Mouse (Mus musculus) ES-E14 (cell line): ENCODE measurements around the gene Hnrnpa0.

ENCODE experiments used
- CHD2 ChIP-seq: IDR thresholded peaks from 2 replicates; pipeline ENCODE4 v1.6.1; 2014; ENCODE audit warnings: mild to moderate bottlenecking, low read depth, low read length, inconsistent platforms
- HCFC1 ChIP-seq: IDR thresholded peaks from 2 replicates; pipeline ENCODE4 v1.6.1; 2012; ENCODE audit warnings: low read length, inconsistent platforms, borderline replicate concordance; ENCODE audit not compliant: insufficient read depth
- MAFK ChIP-seq: IDR thresholded peaks from 2 replicates; pipeline ENCODE4 v1.6.1; 2014; ENCODE audit warnings: mild to moderate bottlenecking, low read depth, low read length, inconsistent platforms; ENCODE audit not compliant: insufficient read depth
- ZC3H11A ChIP-seq: IDR thresholded peaks from 2 replicates; pipeline ENCODE4 v1.6.1; 2012; ENCODE audit warnings: low read depth, mild to moderate bottlenecking, inconsistent platforms, low read length, borderline replicate concordance
- ZNF384 ChIP-seq: IDR thresholded peaks from 2 replicates; pipeline ENCODE4 v1.6.1; 2012; ENCODE audit warnings: low read depth, low read length, inconsistent platforms

DNA sequence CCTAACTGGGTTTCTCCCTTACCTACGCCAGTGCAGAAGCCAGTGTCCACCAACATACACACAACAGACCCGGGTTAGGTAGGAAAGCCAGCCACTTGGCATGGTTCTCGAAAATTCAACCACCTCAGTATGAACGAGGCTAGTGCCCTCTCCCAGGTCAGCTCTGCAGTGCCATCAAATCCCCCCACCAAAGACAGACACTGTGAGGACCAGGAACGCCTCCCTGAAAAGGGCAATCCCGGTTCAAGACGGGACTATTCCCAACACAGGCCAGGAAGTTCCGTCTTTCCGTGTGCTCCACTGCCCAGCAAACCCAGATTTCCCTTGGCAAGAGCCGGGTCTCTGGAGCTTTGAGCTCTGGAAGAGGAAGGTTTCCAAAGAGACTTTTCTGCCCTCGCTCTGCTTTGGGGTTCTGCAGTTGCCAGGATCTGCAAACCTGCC, 15.7 kb downstream of the Hnrnpa0 start:
- TF ChIP-seq ZNF384 (no peak), MAFK (no peak), HCFC1 (no peak), CHD2 (no peak), ZC3H11A (no peak)
